Mouse (Mus musculus) small intestine, adult 10 weeks (tissue): Measurements from ENCODE around the gene Prss28. TPM values are rescaled to one million over a fixed set of nuclear protein-coding genes. Genes with fewer than 3 reads are reported as not detected.

Experiments
- polyA plus RNA-seq: library from polyadenylated mRNA; stranded (reverse); fragments of 350-450 nt; fragmentation: Illumina TruSeq; extraction: RNeasy Lipid Tissue Mini Kit (QIAGEN cat#74804); gene quantifications from one replicate; pipeline ENCODE4 v1.2.3, GENCODE M21; 2014; ENCODE audit warnings: low replicate concordance

The Prss28 gene
- polyA plus RNA-seq = not detected

GRCm38 (mm10) chr17:25308346-25308745 is at the start of gene Prss28:
Prss28 (plus strand) TSS chr17:25308646.

GRCm38 (mm10) chr17:25274571-25275346 is 33.7 kb upstream of the Prss28 start, which contains the start of gene Ube2i:
Ube2i (minus strand) TSS chr17:25274622.

GRCm38 (mm10) chr17:25298094-25298493 is 10.4 kb upstream of the Prss28 start, which contains the start of gene Prss34:
Prss34 (plus strand) TSS chr17:25298394.

GRCm38 (mm10) chr17:25318354-25318753 is 9.9 kb downstream of the Prss28 start, which contains the start of gene Prss29:
Prss29 (plus strand) TSS chr17:25318654.

GRCm38 (mm10) chr17:25345462-25345861 is 37.0 kb downstream of the Prss28 start, which contains the start of gene Tpsab1:
Tpsab1 (minus strand) TSS chr17:25345562.

Other genes with a start within 250 kb of the Prss28 start
- gene Tmem204, start 225.1 kb upstream of the Prss28 start, polyA plus RNA-seq = 2.1 TPM
- gene Telo2, start 192.7 kb upstream of the Prss28 start, polyA plus RNA-seq = 0.11 TPM
- gene Ptx4, start 187.9 kb upstream of the Prss28 start, polyA plus RNA-seq = not detected
- gene Clcn7, start 175.3 kb upstream of the Prss28 start, polyA plus RNA-seq = 2.5 TPM
- not detected for gene Ccdc154, start 146.2 kb upstream of the Prss28 start, polyA plus RNA-seq
- not detected for gene Gm38655, start 133.2 kb upstream of the Prss28 start, polyA plus RNA-seq
- gene BC003965, start 124.1 kb upstream of the Prss28 start, polyA plus RNA-seq = 14.3 TPM
- gene Unkl, start 120.2 kb upstream of the Prss28 start, polyA plus RNA-seq = 19.8 TPM
- gene Gnptg, start 68.5 kb upstream of the Prss28 start, polyA plus RNA-seq = 8.7 TPM
- 2.1 TPM for gene Tsr3, start 68.5 kb upstream of the Prss28 start, polyA plus RNA-seq
- 0.33 TPM for gene Baiap3, start 52.3 kb upstream of the Prss28 start, polyA plus RNA-seq
- gene Ube2i, start 34.0 kb upstream of the Prss28 start, polyA plus RNA-seq = 184 TPM
- gene Prss34, start 10.3 kb upstream of the Prss28 start, polyA plus RNA-seq = not detected
- not detected for gene Prss29, start 10.0 kb downstream of the Prss28 start, polyA plus RNA-seq
- gene Tpsab1, start 36.9 kb downstream of the Prss28 start, polyA plus RNA-seq = not detected
- gene Tpsb2, start 57.7 kb downstream of the Prss28 start, polyA plus RNA-seq = not detected
- 1.7 TPM for gene Tpsg1, start 60.6 kb downstream of the Prss28 start, polyA plus RNA-seq
- 0.78 TPM for gene Cacna1h, start 125.1 kb downstream of the Prss28 start, polyA plus RNA-seq
- not detected for gene Tekt4, start 146.0 kb downstream of the Prss28 start, polyA plus RNA-seq
- gene Sstr5, start 188.6 kb downstream of the Prss28 start, polyA plus RNA-seq = not detected